Mouse (Mus musculus): ENCODE data around the gene Olfr1031.

- no peak for TF ChIP-seq ZMIZ1 (IDR thresholded peaks at IDR 0.05; ENCODE audit: low read depth, low read length)
- TF ChIP-seq NELFE (IDR thresholded peaks at IDR 0.05; ENCODE audit: low read depth, low read length) = no peak
- TF ChIP-seq USF1 (IDR thresholded peaks at IDR 0.05; ENCODE audit: low read depth, low read length) = no peak
- TF ChIP-seq HCFC1 (IDR thresholded peaks at IDR 0.05; ENCODE audit: low read depth, low read length) = no peak
These were observed 11.1 kb upstream of the Olfr1031 start, which contains the start of gene Olfr1030 for GRCm38 (mm10) chr2:85978976-85979375.

All from CH12.LX (cell line).